Mouse (Mus musculus) CH12.LX (cell line): ENCODE results near the gene Saxo2. TPM values are rescaled to one million over a fixed set of nuclear protein-coding genes. Genes with fewer than 3 reads are reported as not detected.

Experiments used
- DNase-seq: peaks from one replicate; pipeline ENCODE4 v3.0.0-alpha.2; 2013; ENCODE audit errors: extremely low read depth
- H3K27ac ChIP-seq: 2 replicates; pipeline ENCODE4 v1.5.1; 2012; ENCODE audit warnings: low read depth, mild to moderate bottlenecking, control low read depth, moderate library complexity; ENCODE audit not compliant: insufficient read depth
- H3K27me3 ChIP-seq: replicated peaks from 2 replicates; pipeline ENCODE3; 2012; ENCODE audit warnings: inconsistent platforms
- H3K36me3 ChIP-seq, 2 experiments: replicated peaks in 1 of 2; 2 replicates each; pipeline versions ENCODE3 to v1.6.1; 2012; ENCODE audit warnings: inconsistent platforms in 1 of 2, low read length in 1 of 2, mild to moderate bottlenecking in 1 of 2, mixed read lengths in 1 of 2, moderate library complexity in 1 of 2; ENCODE audit not compliant: control insufficient read depth in 1 of 2, insufficient read depth in 1 of 2
- H3K4me1 ChIP-seq, 2 experiments: 2 replicates each; pipeline ENCODE4 v1.6.1; 2012; ENCODE audit warnings: inconsistent platforms in 1 of 2, moderate library complexity in 1 of 2; ENCODE audit not compliant: insufficient read depth in 2 of 2, control insufficient read depth in 1 of 2
- H3K4me2 ChIP-seq: 2 replicates; pipeline ENCODE4 v1.6.1; 2012; ENCODE audit warnings: low read depth, mild to moderate bottlenecking, control low read depth; ENCODE audit not compliant: poor library complexity, insufficient read depth, severe bottlenecking
- H3K4me3 ChIP-seq, 3 experiments: fragments of 150-350 bp in 1 of 3; sonication (generic) in 1 of 3; replicated peaks in 1 of 3; 2 replicates each; pipeline versions ENCODE3 to v1.5.1; 2011 to 2012; ENCODE audit warnings: low read depth in 2 of 3, low read length in 2 of 3, mild to moderate bottlenecking in 2 of 3, moderate library complexity in 2 of 3, control low read depth in 1 of 3, improper control_type of control experiment in 1 of 3, inconsistent platforms in 1 of 3, mixed read lengths in 1 of 3; ENCODE audit not compliant: poor library complexity in 1 of 3
- H3K79me2 ChIP-seq: replicated peaks from 2 replicates; pipeline ENCODE4 v1.6.1; 2012; ENCODE audit warnings: mild to moderate bottlenecking, moderate library complexity; ENCODE audit not compliant: control insufficient read depth, poor library complexity, insufficient read depth, severe bottlenecking; ENCODE audit errors: extremely low read depth
- H3K9ac ChIP-seq: 2 replicates; pipeline ENCODE4 v1.6.1; 2012; ENCODE audit warnings: low read depth, mild to moderate bottlenecking, control low read depth, moderate library complexity; ENCODE audit not compliant: insufficient read depth
- H3K9me3 ChIP-seq: replicated peaks from 2 replicates; pipeline ENCODE3; 2012; ENCODE audit warnings: low read length, inconsistent platforms, mixed read lengths
- CHD2 ChIP-seq: IDR thresholded peaks from 2 replicates; pipeline ENCODE4 v1.6.1; 2011; ENCODE audit warnings: low read length, improper control_type of control experiment
- CTCF ChIP-seq, 2 experiments: IDR thresholded peaks in 1 of 2; conservative IDR thresholded peaks in 1 of 2; 2 replicates each; pipeline ENCODE4 v1.5.1; 2011 to 2012; ENCODE audit warnings: low read depth in 2 of 2, low read length in 2 of 2, improper control_type of control experiment in 1 of 2, inconsistent platforms in 1 of 2, mild to moderate bottlenecking in 1 of 2, moderate library complexity in 1 of 2
- ELF1 ChIP-seq: IDR thresholded peaks from 2 replicates; pipeline ENCODE4 v1.6.1; 2014; ENCODE audit warnings: low read depth, mild to moderate bottlenecking, inconsistent platforms, low read length, improper control_type of control experiment
- ETS1 ChIP-seq: conservative IDR thresholded peaks from 2 replicates; pipeline ENCODE4 v1.6.1; 2012; ENCODE audit warnings: low read depth, mild to moderate bottlenecking, inconsistent platforms, low read length, improper control_type of control experiment, moderate library complexity
- IRF4 ChIP-seq: IDR thresholded peaks from 2 replicates; pipeline ENCODE4 v1.6.1; 2014; ENCODE audit warnings: low read depth, mild to moderate bottlenecking, inconsistent platforms, low read length, improper control_type of control experiment
- JUND ChIP-seq: conservative IDR thresholded peaks from 2 replicates; pipeline ENCODE4 v1.6.1; 2011; ENCODE audit warnings: low read depth, low read length, improper control_type of control experiment
- MEF2A ChIP-seq: IDR thresholded peaks from 2 replicates; pipeline ENCODE4 v1.6.1; 2014; ENCODE audit warnings: low read depth, mild to moderate bottlenecking, inconsistent platforms, low read length, improper control_type of control experiment, borderline replicate concordance
- MXI1 ChIP-seq: IDR thresholded peaks from 2 replicates; pipeline ENCODE4 v1.6.1; 2011; ENCODE audit warnings: mild to moderate bottlenecking, low read depth, low read length, improper control_type of control experiment
- MYC ChIP-seq: IDR thresholded peaks from 2 replicates; pipeline ENCODE4 v1.6.1; 2011; ENCODE audit warnings: low read depth, mild to moderate bottlenecking, improper control_type of control experiment, low read length
- SMC3 ChIP-seq: IDR thresholded peaks from 2 replicates; pipeline ENCODE4 v1.6.1; 2011; ENCODE audit warnings: low read depth, low read length, improper control_type of control experiment
- ZMIZ1 ChIP-seq: IDR thresholded peaks from 2 replicates; pipeline ENCODE4 v1.6.1; 2012; ENCODE audit warnings: low read depth, mild to moderate bottlenecking, inconsistent platforms, low read length, improper control_type of control experiment
- dilution Hi-C: fragments of 300-500 bp; cut with MboI; formaldehyde crosslinking; loops from 2 replicates; pipeline ENCODE4 v1.14.3; 2020; ENCODE audit warnings: low sequenced_read_pairs; ENCODE audit not compliant: extremely low pct_unique_long_range_greater_than_20kb, extremely low pct_ligation_motif_present
- in situ Hi-C: fragments of 300-500 bp; cut with MboI; formaldehyde crosslinking; loops from 3 replicates; pipeline ENCODE4 v1.14.3; 2019; ENCODE audit warnings: low sequenced_read_pairs, low pct_ligation_motif_present, low pct_unique_long_range_greater_than_20kb, mixed read lengths
- polyA plus RNA-seq: library from polyadenylated mRNA; unstranded; fragments of >175 nt; gene quantifications from 2 replicates; pipeline ENCODE4 v1.2.1, GENCODE M21; 2012; ENCODE audit warnings: low read depth; ENCODE audit not compliant: insufficient read length
- total RNA-seq, 2 experiments: library from RNA; depleted of rRNA; stranded (reverse); fragments of 300-350 nt in 1 of 2; fragments of >200 nt in 1 of 2; gene quantifications; 2 replicates each; pipeline ENCODE4 v1.2.3; 2012 to 2014

Saxo2 gene
- total and polyA plus RNA-seq, 3 experiments: 4.1 to 22.3 (median 17.6) TPM

GRCm38 (mm10) chr7:82697668-82698067 lies 49.3 kb upstream of the Saxo2 start:
- dilution Hi-C loops: no loop called here
- H3K4me3 ChIP-seq: no peak overlapping the region
- peak; percentile 43 for DNase-seq
- in situ Hi-C loops: no loop called here
- no peak overlapping the region for H3K4me2 ChIP-seq
- H3K9ac ChIP-seq: no peak overlapping the region
- H3K79me2 ChIP-seq: no peaks in the 10 kb centered on the region
- no peaks in the 10 kb centered on the region for H3K27me3 ChIP-seq
- TF ChIP-seq ZMIZ1: no peak
- no peak for TF ChIP-seq ELF1
- no peak for TF ChIP-seq MEF2A
- TF ChIP-seq CTCF (conservative IDR thresholded peaks at IDR 0.05 in 1 of 2, IDR thresholded peaks at IDR 0.05 in 1 of 2; ENCODE audit: low read depth in 2 of 2, low read length in 2 of 2): peak; percentile 53 to 66; a peak in 3 of 4 replicates
- no peak for TF ChIP-seq ETS1
- no peak for TF ChIP-seq IRF4
- 0 out of 2 replicates have a peak, but pooled peaks have one; percentile 30 for TF ChIP-seq MYC
- peak; percentile 37; the same call in 1 of the 2 replicates for TF ChIP-seq SMC3
- TF ChIP-seq, all 38 proteins: peak for 3
- H3K9me3 ChIP-seq: no peaks in the 10 kb centered on the region
- no peaks in the 10 kb centered on the region for H3K4me1 ChIP-seq
- no peak overlapping the region for H3K27ac ChIP-seq
- H3K36me3 ChIP-seq: peaks cover 49 to 81% of the 10 kb centered on the region in 2 experiments

GRCm38 (mm10) chr7:82691021-82691738 lies 42.9 kb upstream of the Saxo2 start:
- no peak overlapping the region for H3K9ac ChIP-seq
- dilution Hi-C loops (no loop called here), in situ Hi-C loops (no loop called here)
- no peak overlapping the region for H3K27ac ChIP-seq
- TF ChIP-seq CHD2 (no peak), MEF2A (no peak), MYC (no peak), JUND (no peak), ELF1 (no peak), MXI1 (no peak)
- H3K4me3 ChIP-seq: no peak overlapping the region
- H3K79me2 ChIP-seq: no peaks in the 10 kb centered on the region
- H3K4me1 ChIP-seq: peaks cover 6 to 30% of the 10 kb centered on the region in 2 experiments; a peak in 3 of 4 replicates
- no peak overlapping the region for H3K4me2 ChIP-seq
- peak; percentile 27 for DNase-seq
- H3K9me3 ChIP-seq: no peaks in the 10 kb centered on the region
- H3K36me3 ChIP-seq: peaks cover 62 to 92% of the 10 kb centered on the region in 2 experiments
- no peaks in the 10 kb centered on the region for H3K27me3 ChIP-seq

- H3K9ac ChIP-seq: no peak overlapping the region
- H3K36me3 ChIP-seq: peaks cover 62 to 93% of the 10 kb centered on the region in 2 experiments
- no peaks in the 10 kb centered on the region for H3K9me3 ChIP-seq
- no peak overlapping the region for H3K4me2 ChIP-seq
- no peak for TF ChIP-seq ETS1
- DNase-seq: no peak
- in situ Hi-C loops: no loop called here
- H3K79me2 ChIP-seq: no peaks in the 10 kb centered on the region
- dilution Hi-C loops: no loop called here
- no peak overlapping the region for H3K27ac ChIP-seq
- no peak overlapping the region for H3K4me3 ChIP-seq
- no peaks in the 10 kb centered on the region for H3K27me3 ChIP-seq
- peaks cover 6 to 30% of the 10 kb centered on the region in 2 experiments; a peak in 3 of 4 replicates for H3K4me1 ChIP-seq
Measured at GRCm38 (mm10) chr7:82688736-82689135, 40.4 kb upstream of the Saxo2 start.
